Mouse (Mus musculus) ES-Bruce4 (cell line): ENCODE results near the gene Nags. TPM values are rescaled to one million over a fixed set of nuclear protein-coding genes. Genes with fewer than 3 reads are reported as not detected.

Experiments
- H3K27ac ChIP-seq: 2 replicates; pipeline ENCODE4 v1.5.1; 2012; ENCODE audit warnings: low read length, inconsistent platforms; ENCODE audit not compliant: insufficient read depth
- H3K27me3 ChIP-seq: 2 replicates; pipeline ENCODE4 v1.6.1; 2012; ENCODE audit warnings: mild to moderate bottlenecking, low read length, inconsistent platforms; ENCODE audit not compliant: control insufficient read depth, poor library complexity, insufficient read depth, severe bottlenecking
- H3K36me3 ChIP-seq: 2 replicates; pipeline ENCODE4 v1.6.1; 2012; ENCODE audit warnings: inconsistent platforms, mild to moderate bottlenecking, low read length, moderate library complexity; ENCODE audit not compliant: control insufficient read depth, poor library complexity, insufficient read depth, severe bottlenecking
- H3K4me1 ChIP-seq: one replicate; pipeline ENCODE4 v1.8.1; 2011; ENCODE audit warnings: low read length; ENCODE audit not compliant: control insufficient read depth, insufficient read depth
- H3K4me3 ChIP-seq: 2 replicates; pipeline ENCODE4 v1.5.1; 2011; ENCODE audit warnings: low read depth, mild to moderate bottlenecking, low read length
- H3K9ac ChIP-seq: 2 replicates; pipeline ENCODE4 v1.6.1; 2012; ENCODE audit warnings: low read depth, mild to moderate bottlenecking, inconsistent platforms; ENCODE audit not compliant: poor library complexity, severe bottlenecking
- H3K9me3 ChIP-seq: replicated peaks from 2 replicates; pipeline ENCODE4 v1.6.1; 2012; ENCODE audit warnings: mild to moderate bottlenecking, low read length, inconsistent platforms; ENCODE audit not compliant: control insufficient read depth, poor library complexity, insufficient read depth, severe bottlenecking
- CTCF ChIP-seq: IDR thresholded peaks from one replicate; pipeline ENCODE4 v1.8.1; 2011; ENCODE audit warnings: low read depth, low read length
- EP300 ChIP-seq: IDR thresholded peaks from 2 replicates; pipeline ENCODE4 v1.6.1; 2011; ENCODE audit warnings: low read depth, low read length; ENCODE audit not compliant: insufficient read depth
- POLR2A ChIP-seq: IDR thresholded peaks from one replicate; pipeline ENCODE4 v1.8.1; 2011; ENCODE audit warnings: low read length; ENCODE audit not compliant: insufficient read depth
- polyA plus RNA-seq: library from polyadenylated mRNA; stranded (reverse); fragments of >200 nt; gene quantifications from 2 replicates; pipeline ENCODE4 v1.2.4, GENCODE M21; 2011; ENCODE audit warnings: low read depth; ENCODE audit not compliant: missing spikeins, insufficient read depth, insufficient read length

Gene Nags
- polyA plus RNA-seq, 1 experiment: not detected

GRCm38 (mm10) chr11:102185677-102186076 lies 40.4 kb downstream of the Nags start:
- Histone ChIP-seq H3K4me1 (peaks cover 2% of the 10 kb centered on the region), H3K9me3 (no peaks in the 10 kb centered on the region), H3K36me3 (peaks cover 26% of the 10 kb centered on the region), H3K27ac (no peak overlapping the region), H3K27me3 (no peaks in the 10 kb centered on the region), H3K4me3 (no peak overlapping the region), H3K9ac (0 out of 2 replicates have a peak overlapping the region, but pooled peaks have one; percentile 96)
- TF ChIP-seq CTCF: no peak

DNA sequence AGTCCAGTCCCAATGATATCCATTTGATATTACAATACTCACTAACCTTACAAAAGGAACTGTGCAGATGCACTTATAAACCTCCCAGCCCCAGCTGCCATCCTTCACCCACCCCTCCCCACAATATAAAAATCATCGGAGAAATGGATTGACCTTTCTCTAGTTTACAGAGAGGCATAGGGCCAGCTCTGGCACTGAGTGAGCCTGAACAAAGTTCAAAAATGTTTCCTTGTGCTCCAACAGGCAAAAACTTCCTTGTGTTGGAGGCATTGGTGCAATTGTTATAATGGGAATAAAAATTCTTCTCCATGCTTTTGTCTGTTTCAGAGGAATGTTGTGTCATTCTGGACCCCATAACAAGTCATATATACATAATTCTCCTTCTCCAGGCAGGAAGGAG lies 40.9 kb downstream of the Nags start:
- Histone ChIP-seq H3K9ac (no peak overlapping the region), H3K27ac (no peak overlapping the region), H3K4me3 (no peak overlapping the region), H3K4me1 (peaks cover 2% of the 10 kb centered on the region), H3K27me3 (no peaks in the 10 kb centered on the region), H3K36me3 (peaks cover 20% of the 10 kb centered on the region), H3K9me3 (no peaks in the 10 kb centered on the region)
- TF ChIP-seq POLR2A (no peak), EP300 (no peak), CTCF (no peak)

DNA sequence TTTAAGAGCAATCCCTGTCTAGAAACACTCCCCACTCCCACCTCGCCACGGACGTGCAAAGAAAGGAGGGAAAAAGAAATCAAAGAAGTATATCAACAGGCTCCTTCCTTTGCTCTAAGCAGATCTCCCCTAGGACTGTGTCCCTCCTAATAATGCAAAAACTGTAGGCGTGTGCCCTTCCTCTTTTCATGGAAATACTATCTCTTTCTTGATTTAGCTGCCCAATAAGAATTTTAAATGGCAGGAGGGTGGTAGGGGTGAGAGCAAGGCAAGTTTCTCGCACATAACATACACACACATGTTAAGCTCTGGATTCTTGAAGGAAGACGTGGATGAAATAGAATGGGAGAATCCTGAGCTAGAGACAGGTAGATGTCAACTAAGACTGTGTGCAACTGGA lies 43.7 kb downstream of the Nags start:
- peak overlapping the region; percentile 68 for H3K9ac ChIP-seq
- 0 out of 2 replicates have a peak, but pooled peaks cover 5% of the 10 kb centered on the region for H3K36me3 ChIP-seq
- peak overlapping the region; percentile 46 for H3K4me3 ChIP-seq
- no peaks in the 10 kb centered on the region for H3K9me3 ChIP-seq
- no peaks in the 10 kb centered on the region for H3K4me1 ChIP-seq
- no peaks in the 10 kb centered on the region for H3K27me3 ChIP-seq
- peak overlapping the region; percentile 15; the same call in 1 of the 2 replicates for H3K27ac ChIP-seq
- TF ChIP-seq POLR2A: no peak
- TF ChIP-seq EP300: no peak
- TF ChIP-seq CTCF: no peak

DNA sequence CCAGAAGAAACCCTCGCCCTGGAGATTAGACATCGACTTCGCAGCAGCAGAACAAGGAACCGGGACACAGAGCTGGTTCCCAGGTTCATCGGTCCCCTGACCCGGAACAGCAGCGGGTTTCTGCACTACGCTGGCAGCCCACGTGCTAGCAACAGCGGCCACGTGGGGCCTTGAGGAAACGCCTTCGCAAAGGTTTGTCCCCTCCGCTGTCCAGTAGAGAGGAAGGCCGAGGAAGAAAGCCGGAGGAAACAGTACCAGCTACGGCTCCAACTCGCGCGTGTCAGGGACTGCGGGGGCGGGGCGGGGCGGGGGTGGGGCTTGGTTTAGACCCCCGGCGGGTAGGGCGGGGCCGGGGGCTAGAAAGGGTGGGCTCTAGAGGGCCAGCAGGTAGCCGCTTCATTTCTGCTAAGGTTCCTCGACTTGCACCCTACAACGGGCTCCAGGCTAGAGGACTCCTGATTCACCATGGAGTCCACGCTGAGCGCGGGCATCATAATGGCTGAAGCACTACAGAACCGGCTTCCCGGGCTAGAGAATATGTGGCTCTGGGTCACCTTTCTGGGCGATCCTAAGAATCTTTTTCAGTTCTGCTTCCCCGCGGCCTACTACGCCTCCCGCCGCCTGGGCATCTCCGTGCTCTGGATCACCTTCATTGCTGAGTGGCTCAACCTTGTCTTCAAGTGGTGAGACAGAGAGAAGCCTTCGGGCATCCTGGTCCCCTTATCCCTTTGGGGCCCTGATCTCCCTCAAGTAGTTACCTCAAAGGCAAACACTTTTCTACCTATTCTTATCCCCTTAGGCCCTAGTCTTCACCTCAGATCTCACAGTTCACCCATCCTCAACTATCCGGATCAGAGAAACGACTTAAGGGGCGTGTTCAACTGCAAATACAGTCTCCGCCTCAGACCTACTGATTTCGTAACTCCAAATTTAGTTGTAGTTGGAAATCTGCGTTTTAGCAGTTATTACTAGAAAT lies 44.4 kb downstream of the Nags start, which contains the start of gene G6pc3:
Gene G6pc3 (plus strand): TSS at position 160 of the 976 bp plus-strand sequence.
- H3K9ac ChIP-seq: peak within 1 kb of the TSS; percentile 68
- H3K27me3 ChIP-seq: no peaks in the 10 kb centered on the region
- 0 out of 2 replicates have a peak, but pooled peaks cover 5% of the 10 kb centered on the region for H3K36me3 ChIP-seq
- H3K27ac ChIP-seq: peak within 1 kb of the TSS; percentile 15; the same call in 1 of the 2 replicates
- H3K4me1 ChIP-seq: no peaks in the 10 kb centered on the region
- TF ChIP-seq EP300 (0 out of 2 replicates have a peak, but pooled peaks have one; percentile 37), CTCF (no peak), POLR2A (no peak)
- no peaks in the 10 kb centered on the region for H3K9me3 ChIP-seq
- H3K4me3 ChIP-seq: peak within 1 kb of the TSS; percentile 95

DNA sequence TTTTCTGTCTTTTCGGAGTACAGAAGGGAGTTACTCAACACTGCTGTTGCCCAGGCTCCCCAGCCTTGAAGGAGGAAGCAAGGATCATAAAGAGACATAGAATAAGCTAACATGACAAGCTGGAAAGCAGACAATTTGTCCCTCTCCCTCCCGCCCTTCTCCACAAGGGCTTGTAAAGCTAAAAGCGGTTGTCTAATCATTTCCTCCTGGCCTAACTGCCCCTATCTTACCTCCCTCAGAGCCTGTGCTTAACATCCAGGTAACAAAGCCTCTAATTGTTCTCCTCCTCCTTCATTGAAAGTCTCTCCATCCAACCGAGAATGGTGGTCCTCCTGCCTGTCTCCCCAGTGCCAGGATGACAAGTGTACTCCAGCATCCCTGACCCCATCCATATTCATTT lies 45.5 kb downstream of the Nags start:
- H3K36me3 ChIP-seq: 0 out of 2 replicates have a peak, but pooled peaks cover 5% of the 10 kb centered on the region
- no peaks in the 10 kb centered on the region for H3K9me3 ChIP-seq
- no peak overlapping the region for H3K27ac ChIP-seq
- TF ChIP-seq CTCF (no peak), EP300 (no peak), POLR2A (no peak)
- H3K4me3 ChIP-seq: no peak overlapping the region
- H3K27me3 ChIP-seq: no peaks in the 10 kb centered on the region
- H3K9ac ChIP-seq: peak overlapping the region; percentile 68; the same call in 1 of the 2 replicates
- H3K4me1 ChIP-seq: no peaks in the 10 kb centered on the region

GRCm38 (mm10) chr11:102193657-102194440 lies 48.5 kb downstream of the Nags start:
- no peak overlapping the region for H3K4me3 ChIP-seq
- H3K9me3 ChIP-seq: no peaks in the 10 kb centered on the region
- no peaks in the 10 kb centered on the region for H3K27me3 ChIP-seq
- TF ChIP-seq POLR2A: no peak
- no peak for TF ChIP-seq CTCF
- no peak for TF ChIP-seq EP300
- H3K4me1 ChIP-seq: no peaks in the 10 kb centered on the region
- H3K27ac ChIP-seq: no peak overlapping the region
- H3K36me3 ChIP-seq: 0 out of 2 replicates have a peak, but pooled peaks cover 5% of the 10 kb centered on the region
- no peak overlapping the region for H3K9ac ChIP-seq
